Comparison of ENCODE assay signal across 19 mouse cellular contexts in the genomic region with DNA sequence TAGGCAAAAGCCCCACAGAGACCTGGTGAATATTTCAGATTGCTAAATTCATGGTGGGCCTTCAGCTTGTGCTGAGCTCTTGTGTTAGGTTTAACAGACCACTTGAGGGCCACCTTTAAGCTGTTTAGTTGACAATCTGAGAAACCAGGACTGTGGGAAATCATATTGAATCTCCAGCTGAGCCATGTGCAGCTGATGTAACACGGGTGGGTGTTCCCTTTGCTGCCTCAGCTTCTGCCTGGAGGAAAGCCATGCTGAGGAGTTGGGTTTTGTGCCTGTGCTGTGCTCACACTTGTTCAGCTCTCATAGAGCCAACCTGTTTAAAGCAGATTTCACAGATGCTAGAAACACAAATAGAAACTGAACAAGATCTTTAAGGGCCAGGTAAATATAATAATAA.
A peak's percentile ranks its signal among the peaks of the same experiment; 100 is the strongest.
DNase-seq lines count a peak whose midpoint lies in the region; ATAC-seq and TF ChIP-seq lines count a peak whose summit lies in the region.
"Had no signal": no experiment of that assay in that cellular context is flagged by ENCODE, and none has a peak within 500 bp of the region (broad histone marks: within the 10 kb centered on the region; RNA-seq: fewer than 3 reads in every experiment).

No protein-coding gene starts in this region.

- H3K4me1 ChIP-seq in intestine, postnatal 0 days (replicated peaks; ENCODE audit: control insufficient read depth, insufficient read depth, low read length), result no peaks in the 10 kb centered on the region
- H3K4me1 ChIP-seq: limb, embryonic 12.5 days had no signal

- no peak overlapping the region for H3K4me3 ChIP-seq in left cerebral cortex, adult 2 months
- no peak overlapping the region for H3K4me3 ChIP-seq in intestine, postnatal 0 days (ENCODE audit: low read depth, low read length)
- H3K4me3 ChIP-seq: limb, embryonic 12.5 days; lung, embryonic 15.5 days had no signal

- H3K9ac ChIP-seq in intestine, postnatal 0 days (ENCODE audit: low read depth, low read length), result no peak overlapping the region
- H3K9ac ChIP-seq: forebrain, postnatal 0 days; limb, embryonic 12.5 days; liver, embryonic 14.5 days; lung, embryonic 15.5 days had no signal

- 48% methylated on average over 1 of the region's 1 CpGs for WGBS in intestine, postnatal 0 days

- DNase-seq in frontal cortex, adult 2 months (ENCODE audit: extremely low spot score in 1 of 2, low spot score in 1 of 2), result peak; percentile 7 to 33
- no peak for DNase-seq in frontal cortex, postnatal 10 days (ENCODE audit: low spot score in 2 of 2)
- DNase-seq in left cerebral cortex, adult 18-20 months (ENCODE audit: low spot score in 2 of 2), result peak; percentile 15 to 18
- no peak for DNase-seq in left cerebral cortex, adult 2 months (ENCODE audit: extremely low spot score in 1 of 2, low spot score in 2 of 2)
- peak; percentile 16 to 26 for DNase-seq in right cerebral cortex, postnatal 36 days (ENCODE audit: low spot score in 2 of 2)
- DNase-seq in right cerebral cortex, postnatal 4 days, result no peak
- DNase-seq: B cell, adult 2 months; cerebellum, adult 9-10 months; forebrain, postnatal 0 days; gastrocnemius, postnatal 14 days; kidney, adult 8-10 months; kidney, postnatal 14 days; lung, postnatal 4 days; retina, postnatal 1 day; thymus, adult 18-20 months had no signal

- TF ChIP-seq CTCF in left cerebral cortex, adult 2 months (IDR thresholded peaks at IDR 0.05), result no peak
- no peak for TF ChIP-seq CTCF in intestine, postnatal 0 days (IDR thresholded peaks at IDR 0.05; ENCODE audit: low read depth)

- H3K27ac ChIP-seq in left cerebral cortex, adult 2 months, result no peak overlapping the region
- no peak overlapping the region for H3K27ac ChIP-seq in intestine, postnatal 0 days (ENCODE audit: low read depth, low read length)
- H3K27ac ChIP-seq: limb, embryonic 12.5 days; liver, embryonic 14.5 days; lung, embryonic 15.5 days had no signal

- H3K36me3 ChIP-seq in intestine, postnatal 0 days (ENCODE audit: control insufficient read depth, insufficient read depth), result no peaks in the 10 kb centered on the region
- H3K36me3 ChIP-seq: limb, embryonic 12.5 days; lung, embryonic 15.5 days had no signal

- intact Hi-C loops in left cerebral cortex, adult 2 months (cut with DNase I), result no loop called here

- H3K4me2 ChIP-seq in intestine, postnatal 0 days (replicated peaks; ENCODE audit: low read depth), result no peak overlapping the region
- H3K4me2 ChIP-seq: limb, embryonic 12.5 days; lung, embryonic 15.5 days had no signal

- H3K9me3 ChIP-seq in intestine, postnatal 0 days (ENCODE audit: control insufficient read depth), result no peaks in the 10 kb centered on the region
- H3K9me3 ChIP-seq: limb, embryonic 12.5 days; lung, embryonic 15.5 days had no signal

- ATAC-seq in intestine, postnatal 0 days, result no peak
- ATAC-seq: forebrain, postnatal 0 days had no signal

- no peaks in the 10 kb centered on the region for H3K27me3 ChIP-seq in intestine, postnatal 0 days (replicated peaks; ENCODE audit: control insufficient read depth, insufficient read depth, low read length)
- H3K27me3 ChIP-seq: limb, embryonic 12.5 days; lung, embryonic 15.5 days had no signal

Comparison
In these comparisons a context has a peak if more than half of its experiments do, and no peak if none do; other contexts are left out.
1. DNase-seq: peak in frontal cortex, adult 2 months (2 of 2), left cerebral cortex, adult 18-20 months (2 of 2) and right cerebral cortex, postnatal 36 days (2 of 2); none in frontal cortex, postnatal 10 days (0 of 2), left cerebral cortex, adult 2 months (0 of 2) and right cerebral cortex, postnatal 4 days (single experiment).